Mouse (Mus musculus) bone marrow, adult 2 months (tissue): ENCODE measurements around the gene Hoxc5. TPM values are rescaled to one million over a fixed set of nuclear protein-coding genes. Genes with fewer than 3 reads are reported as not detected.

ENCODE experiments used
- H3K27ac ChIP-seq: fragments of 200-500 bp; 2 replicates; pipeline ENCODE4 v1.5.1; 2012; ENCODE audit warnings: low read depth, mild to moderate bottlenecking, control low read depth, inconsistent platforms, low read length; ENCODE audit not compliant: control insufficient read depth, poor library complexity, insufficient read depth
- H3K4me1 ChIP-seq: fragments of 200-500 bp; 2 replicates; pipeline ENCODE4 v1.6.1; 2011; ENCODE audit warnings: low read length; ENCODE audit not compliant: control insufficient read depth, insufficient read depth
- H3K4me3 ChIP-seq: fragments of 200-500 bp; replicated peaks from 2 replicates; pipeline ENCODE3; 2011; ENCODE audit warnings: mild to moderate bottlenecking, low read depth, low read length, control low read depth; ENCODE audit not compliant: control insufficient read depth
- CTCF ChIP-seq: fragments of 200-500 bp; IDR thresholded peaks from 2 replicates; pipeline ENCODE4 v1.5.1; 2011; ENCODE audit warnings: low read length, control low read depth; ENCODE audit not compliant: control insufficient read depth, insufficient read depth
- POLR2A ChIP-seq: fragments of 200-500 bp; IDR thresholded peaks from 2 replicates; pipeline ENCODE4 v1.6.1; 2011; ENCODE audit warnings: low read depth, mild to moderate bottlenecking, control low read depth, low read length, borderline replicate concordance; ENCODE audit not compliant: control insufficient read depth
- WGBS: fragments of 180-500 bp; shearing (Covaris S2); methylation state at CpG from one replicate; pipeline ENCODE4 v1.1.7; 2018; 5-methylcytosine and 5-hydroxymethylcytosine counted together
- polyA plus RNA-seq: library from polyadenylated mRNA; stranded (reverse); fragments of >200 nt; gene quantifications from 2 replicates; pipeline ENCODE4 v1.2.4, GENCODE M21; 2011; ENCODE audit warnings: low replicate concordance; ENCODE audit not compliant: missing spikeins, insufficient read depth, insufficient read length

Hoxc5 gene
- polyA plus RNA-seq, 1 experiment, result 0.80 TPM

- no peaks in the 10 kb centered on the region for H3K4me1 ChIP-seq
- TF ChIP-seq CTCF (no peak), POLR2A (no peak)
- WGBS, result 4% methylated on average over 36 of the region's 36 CpGs
- H3K4me3 ChIP-seq, result no peak overlapping the region
- no peak overlapping the region for H3K27ac ChIP-seq
Measured at GRCm38 (mm10) chr15:103060341-103061130, 93.3 kb downstream of the Hoxc5 start.

DNA sequence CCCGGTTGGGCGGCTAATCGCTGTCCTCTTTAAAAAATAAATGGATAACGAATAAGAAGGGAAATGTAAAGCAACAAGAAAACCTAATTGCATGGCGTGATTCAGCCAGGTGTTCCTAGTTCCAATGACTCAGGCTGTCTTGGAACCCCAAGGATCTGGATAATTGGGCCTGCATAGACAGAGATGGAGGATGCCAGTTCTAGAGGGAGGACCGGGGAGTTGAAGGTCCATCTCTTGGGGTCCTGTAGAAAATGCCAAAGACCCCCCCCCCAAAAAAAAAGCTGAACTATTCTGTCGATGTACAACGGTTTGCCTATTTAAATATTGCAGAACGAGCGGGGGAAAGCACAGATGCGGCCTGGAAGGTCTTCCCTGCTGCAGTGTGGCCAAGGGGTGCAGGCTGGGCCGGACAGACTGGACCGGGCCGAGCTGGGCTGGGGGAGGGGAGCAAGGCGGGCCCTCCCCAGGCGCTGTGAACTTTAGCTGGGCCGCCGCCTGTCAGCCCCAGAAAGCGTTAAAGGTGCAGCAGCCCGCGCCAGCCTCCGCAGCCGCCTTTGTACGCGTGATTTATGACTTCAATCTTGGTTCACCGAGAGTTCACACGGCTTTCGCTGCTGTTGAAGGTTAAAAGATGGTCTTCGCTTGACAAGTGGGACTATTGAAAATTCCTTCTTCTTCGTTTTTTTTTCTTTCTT, 94.0 kb downstream of the Hoxc5 start:
- 6% methylated on average over 30 of the region's 30 CpGs for WGBS
- Histone ChIP-seq H3K4me3 (no peak overlapping the region), H3K27ac (no peak overlapping the region), H3K4me1 (no peaks in the 10 kb centered on the region)
- TF ChIP-seq POLR2A, result no peak
- no peak for TF ChIP-seq CTCF

- TF ChIP-seq CTCF (no peak), POLR2A (no peak)
Measured at GRCm38 (mm10) chr15:103061988-103062387, 94.7 kb downstream of the Hoxc5 start.

DNA sequence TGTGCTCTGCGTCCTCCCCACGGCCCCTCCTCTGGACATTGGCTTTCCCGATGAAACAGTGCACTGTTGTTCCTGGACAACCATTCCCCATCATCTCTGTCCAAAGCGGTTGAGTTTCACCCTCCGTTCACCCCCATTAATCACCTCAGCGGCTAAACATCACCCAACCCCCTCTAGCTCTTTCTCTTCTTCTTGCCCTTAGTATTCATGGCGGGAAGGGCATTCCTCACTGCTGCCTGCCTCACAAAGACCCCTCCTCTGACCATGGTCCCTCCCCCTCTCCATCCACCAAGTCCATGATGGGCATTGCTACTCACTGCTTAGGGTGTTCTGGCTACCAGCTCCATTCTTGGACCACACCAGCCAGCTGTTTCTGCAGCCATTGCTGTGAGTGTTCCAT, 98.4 kb downstream of the Hoxc5 start:
- H3K27ac ChIP-seq, result no peak overlapping the region
- no peak overlapping the region for H3K4me3 ChIP-seq
- H3K4me1 ChIP-seq, result no peaks in the 10 kb centered on the region
- 53% methylated on average over 7 of the region's 7 CpGs for WGBS
- no peak for TF ChIP-seq POLR2A
- TF ChIP-seq CTCF, result no peak

More at GRCm38 (mm10) chr15:103061988-103062387, 94.7 kb downstream of the Hoxc5 start:
- WGBS, result 34% methylated on average over 2 of the region's 2 CpGs
- Histone ChIP-seq H3K4me3 (no peak overlapping the region), H3K4me1 (no peaks in the 10 kb centered on the region), H3K27ac (no peak overlapping the region)

Other genes starting within 250 kb of the Hoxc5 start
- gene Calcoco1, start 245.3 kb upstream of the Hoxc5 start, polyA plus RNA-seq, result 24.4 and 28.0 TPM in 2 replicates
- gene Hoxc13, start 46.3 kb upstream of the Hoxc5 start, polyA plus RNA-seq, result not detected in 2 replicates
- not detected in 2 replicates for gene Hoxc12, start 30.7 kb upstream of the Hoxc5 start, polyA plus RNA-seq
- not detected in 2 replicates for gene Hoxc11, start 13.0 kb upstream of the Hoxc5 start, polyA plus RNA-seq
- 1.3 and 1.5 TPM in 2 replicates for gene Hoxc10, start 647 bp upstream of the Hoxc5 start, polyA plus RNA-seq
- gene Hoxc9, start 9.0 kb downstream of the Hoxc5 start, polyA plus RNA-seq, result 0.68 TPM in 1 of 2 replicates, not detected in the other
- gene Hoxc8, start 23.2 kb downstream of the Hoxc5 start, polyA plus RNA-seq, result 1.2 and 2.6 TPM in 2 replicates
- gene Hoxc6, start 30.8 kb downstream of the Hoxc5 start, polyA plus RNA-seq, result 2.4 and 2.6 TPM in 2 replicates
- 1.1 and 1.5 TPM in 2 replicates for gene Hoxc4, start 51.5 kb downstream of the Hoxc5 start, polyA plus RNA-seq
- 3.0 and 3.9 TPM in 2 replicates for gene Smug1, start 199.6 kb downstream of the Hoxc5 start, polyA plus RNA-seq